Mouse (Mus musculus) E14TG2a.4 (cell line): ENCODE results near the gene Nr2c1.

ENCODE experiments used
- H3K27me3 ChIP-seq: 2 replicates; pipeline ENCODE4 v1.6.1; 2014; ENCODE audit warnings: low read length, control low read depth; ENCODE audit not compliant: insufficient read depth
- H3K36me3 ChIP-seq: 2 replicates; pipeline ENCODE4 v1.6.1; 2014; ENCODE audit warnings: low read length, control low read depth; ENCODE audit not compliant: insufficient read depth
- H3K4me1 ChIP-seq: replicated peaks from 2 replicates; pipeline ENCODE4 v1.6.1; 2014; ENCODE audit warnings: low read depth, low read length, control low read depth
- H3K4me3 ChIP-seq: replicated peaks from 2 replicates; pipeline ENCODE4 v1.5.1; 2014; ENCODE audit warnings: mild to moderate bottlenecking, low read length
- H3K9me3 ChIP-seq: 2 replicates; pipeline ENCODE4 v1.6.1; 2014; ENCODE audit warnings: low read length, control low read depth
- CTCF ChIP-seq: conservative IDR thresholded peaks from 2 replicates; pipeline ENCODE4 v1.5.1; 2014; ENCODE audit warnings: low read length
- NANOG ChIP-seq: IDR thresholded peaks from 2 replicates; pipeline ENCODE4 v1.6.1; 2014; ENCODE audit warnings: borderline replicate concordance, low read length, mixed read lengths
- POU5F1 ChIP-seq: IDR thresholded peaks from 2 replicates; pipeline ENCODE4 v1.6.1; 2014; ENCODE audit warnings: low read length, borderline replicate concordance

Nr2c1 gene

DNA sequence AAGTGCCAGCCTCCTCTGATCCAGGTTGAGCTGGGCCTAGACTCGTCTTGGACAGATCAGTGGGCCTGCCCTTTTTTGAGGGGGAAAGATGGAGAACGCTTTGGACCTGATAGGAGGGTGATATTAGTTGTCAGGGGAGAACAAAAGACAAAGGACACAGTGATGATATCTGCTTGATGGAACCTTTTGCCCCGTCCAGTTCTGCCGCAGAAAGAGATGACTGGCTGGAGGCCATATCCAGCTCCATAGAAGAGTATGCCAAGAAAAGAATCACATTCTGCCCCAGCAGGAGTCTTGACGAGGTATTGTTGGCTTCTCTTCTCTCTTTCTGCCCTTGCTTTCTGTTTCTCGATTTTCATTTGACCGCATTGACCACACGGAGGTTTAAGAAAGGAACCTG lies 14.7 kb upstream of the Nr2c1 start:
- no peak for TF ChIP-seq NANOG
- no peak for TF ChIP-seq CTCF
- no peak for TF ChIP-seq POU5F1
- no peaks in the 10 kb centered on the region for H3K36me3 ChIP-seq
- H3K4me1 ChIP-seq = peaks cover 7% of the 10 kb centered on the region
- H3K4me3 ChIP-seq = no peak overlapping the region
- no peaks in the 10 kb centered on the region for H3K9me3 ChIP-seq
- no peaks in the 10 kb centered on the region for H3K27me3 ChIP-seq

DNA sequence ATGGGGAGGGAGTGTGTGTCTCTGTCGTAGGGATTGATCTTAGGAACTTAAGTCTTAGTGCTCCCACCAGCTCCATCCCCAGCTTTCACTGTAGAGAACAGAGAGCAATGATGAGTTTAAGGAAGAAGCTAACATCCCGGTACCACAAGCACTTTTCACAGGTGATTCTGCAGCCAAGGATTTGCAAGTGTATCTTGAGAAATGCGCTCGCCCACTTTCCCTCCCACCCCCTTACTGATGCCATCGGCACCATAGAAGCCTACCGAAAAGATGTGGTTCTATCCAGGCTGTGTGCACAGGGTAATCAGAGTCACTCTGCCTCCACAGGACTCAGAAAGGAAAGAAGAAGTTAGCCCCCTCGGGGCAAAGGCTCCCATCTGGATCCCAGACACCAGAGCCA lies 14.1 kb upstream of the Nr2c1 start:
- peaks cover 7% of the 10 kb centered on the region for H3K4me1 ChIP-seq
- no peak overlapping the region for H3K4me3 ChIP-seq
- no peak for TF ChIP-seq CTCF
- no peak for TF ChIP-seq POU5F1
- no peak for TF ChIP-seq NANOG
- no peaks in the 10 kb centered on the region for H3K9me3 ChIP-seq
- H3K27me3 ChIP-seq = no peaks in the 10 kb centered on the region
- H3K36me3 ChIP-seq = no peaks in the 10 kb centered on the region

DNA sequence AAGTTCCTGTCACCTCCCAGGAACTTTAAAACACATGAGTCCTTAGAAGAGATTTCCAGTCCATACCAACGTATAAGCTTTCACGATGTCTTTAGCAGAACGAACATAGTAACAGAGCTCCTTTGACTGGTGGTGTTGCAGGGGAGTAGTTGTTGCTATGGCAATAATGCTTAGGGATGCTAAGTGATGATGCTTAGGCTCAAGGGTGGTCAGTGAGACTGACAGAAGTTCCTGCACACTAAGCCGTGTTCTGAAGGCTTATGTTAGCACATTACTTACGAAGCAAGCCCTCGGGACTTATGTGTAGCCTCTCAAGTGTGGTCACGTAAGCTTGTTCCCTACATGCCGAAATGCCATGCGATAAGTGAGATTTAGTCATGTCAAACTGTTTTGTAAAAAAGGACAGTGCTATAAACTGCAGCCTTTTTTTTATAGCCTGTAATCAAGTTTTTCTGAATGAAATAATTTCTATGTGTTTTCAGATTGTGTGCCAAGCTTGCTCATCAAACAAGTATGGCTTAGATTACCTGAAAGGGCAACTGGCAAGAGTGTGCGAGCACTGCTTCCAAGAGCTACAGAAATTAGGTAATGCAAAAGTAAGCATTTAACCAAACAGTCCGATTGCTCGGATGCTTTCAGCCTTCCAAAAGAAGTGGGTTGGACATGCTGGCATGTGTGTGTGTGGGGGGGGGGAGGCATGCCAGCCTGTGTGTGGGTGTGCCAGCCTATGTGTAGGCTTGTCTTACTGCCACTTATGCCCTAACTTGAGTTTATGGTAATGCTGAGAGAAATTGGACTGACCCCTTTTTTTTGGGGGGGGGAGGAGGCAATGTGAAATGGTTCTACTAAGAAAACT lies 13.1 kb upstream of the Nr2c1 start:
- no peaks in the 10 kb centered on the region for H3K9me3 ChIP-seq
- H3K4me1 ChIP-seq = peaks cover 7% of the 10 kb centered on the region
- no peaks in the 10 kb centered on the region for H3K27me3 ChIP-seq
- no peak overlapping the region for H3K4me3 ChIP-seq
- TF ChIP-seq CTCF = no peak
- no peak for TF ChIP-seq POU5F1
- TF ChIP-seq NANOG = no peak
- no peaks in the 10 kb centered on the region for H3K36me3 ChIP-seq

DNA sequence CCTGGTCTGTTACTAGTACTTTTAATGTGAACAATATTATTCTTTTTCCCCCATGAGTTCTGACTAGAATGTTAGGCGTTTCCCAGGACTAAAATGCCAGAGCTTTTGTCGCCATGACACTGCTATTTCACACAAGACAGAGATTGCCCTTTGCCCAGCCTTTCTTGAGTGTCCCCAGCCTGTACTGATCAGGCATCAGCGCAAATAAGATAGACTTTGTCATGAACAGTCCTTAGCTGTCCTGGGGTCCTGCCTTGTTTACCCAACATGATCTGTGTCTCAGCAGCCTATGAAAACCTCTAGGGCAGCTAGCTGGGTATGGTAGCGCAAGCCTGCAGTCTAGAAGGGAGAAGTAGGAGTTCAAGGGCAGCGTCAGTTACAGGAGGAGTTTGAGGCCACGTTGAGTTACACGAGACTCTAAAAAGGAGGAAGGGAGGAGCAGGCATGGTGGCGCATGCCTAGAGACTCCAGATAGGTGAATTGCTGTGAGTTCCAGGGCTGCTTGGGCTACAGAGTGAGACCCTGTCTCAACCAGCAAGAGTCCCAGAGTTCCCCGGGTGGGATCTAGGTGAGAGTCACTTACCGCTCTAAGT lies 8.8 kb upstream of the Nr2c1 start:
- H3K9me3 ChIP-seq = no peaks in the 10 kb centered on the region
- H3K27me3 ChIP-seq = no peaks in the 10 kb centered on the region
- peaks cover 7% of the 10 kb centered on the region for H3K4me1 ChIP-seq
- no peak for TF ChIP-seq POU5F1
- no peak for TF ChIP-seq CTCF
- no peak for TF ChIP-seq NANOG
- H3K36me3 ChIP-seq = no peaks in the 10 kb centered on the region
- H3K4me3 ChIP-seq = no peak overlapping the region

DNA sequence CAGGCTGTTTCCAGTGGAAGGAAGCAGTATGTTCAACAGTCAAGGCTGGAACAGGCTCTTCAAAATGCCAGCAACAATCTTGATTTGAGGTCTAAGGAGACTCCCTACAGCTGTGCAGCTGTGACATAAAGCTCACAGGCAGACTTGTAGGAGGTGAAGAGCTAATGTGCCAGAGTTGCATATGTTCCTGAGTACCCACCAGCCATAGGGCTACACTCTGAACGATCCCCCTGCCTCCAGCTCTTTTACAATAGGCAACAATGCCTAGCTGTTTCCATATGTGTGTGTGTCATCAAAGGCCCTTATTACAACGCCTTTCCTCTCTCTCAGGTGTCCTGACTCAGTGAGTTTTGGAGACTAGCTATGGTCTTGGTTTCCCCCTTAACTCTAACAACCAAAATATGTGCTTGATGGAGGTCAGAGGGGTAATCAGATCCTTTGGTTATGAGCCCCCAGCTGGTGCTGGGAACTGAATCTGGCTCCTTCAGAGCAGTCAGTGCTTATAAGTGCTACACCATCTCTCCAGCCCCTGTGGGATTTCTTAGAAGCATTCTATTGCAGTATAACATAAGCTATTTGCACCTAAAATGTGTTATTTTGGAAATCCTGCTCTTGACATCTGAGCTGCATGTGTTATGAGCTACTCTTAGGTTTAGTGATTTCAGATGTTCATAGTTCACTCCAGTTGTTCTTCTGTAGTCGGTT lies 7.4 kb upstream of the Nr2c1 start:
- Histone ChIP-seq H3K4me1 (peaks cover 7% of the 10 kb centered on the region), H3K27me3 (no peaks in the 10 kb centered on the region), H3K36me3 (no peaks in the 10 kb centered on the region), H3K9me3 (no peaks in the 10 kb centered on the region), H3K4me3 (no peak overlapping the region)
- TF ChIP-seq CTCF (no peak), POU5F1 (no peak), NANOG (no peak)

DNA sequence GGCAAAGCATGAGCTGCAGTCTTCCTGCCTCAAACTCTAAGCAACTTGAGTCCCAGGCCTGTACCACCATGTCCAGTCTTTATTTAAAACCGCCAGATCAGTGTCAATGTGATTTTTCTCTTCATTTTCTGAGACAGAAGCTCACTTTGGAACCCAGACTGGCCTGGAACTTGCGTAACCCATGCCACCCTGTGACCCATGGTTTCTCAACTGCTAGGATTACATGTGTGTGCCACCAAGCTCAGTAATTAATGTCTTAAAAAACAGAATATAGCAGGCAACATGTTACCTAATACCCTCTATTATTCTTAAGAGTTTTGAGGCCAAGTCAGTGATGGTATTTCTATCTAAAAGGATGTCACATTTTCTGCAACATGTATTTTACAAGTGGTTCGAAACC lies 5.4 kb upstream of the Nr2c1 start:
- TF ChIP-seq NANOG = no peak
- TF ChIP-seq POU5F1 = no peak
- TF ChIP-seq CTCF = no peak
- Histone ChIP-seq H3K4me3 (no peak overlapping the region), H3K9me3 (no peaks in the 10 kb centered on the region), H3K27me3 (no peaks in the 10 kb centered on the region), H3K36me3 (no peaks in the 10 kb centered on the region), H3K4me1 (peaks cover 2% of the 10 kb centered on the region)

DNA sequence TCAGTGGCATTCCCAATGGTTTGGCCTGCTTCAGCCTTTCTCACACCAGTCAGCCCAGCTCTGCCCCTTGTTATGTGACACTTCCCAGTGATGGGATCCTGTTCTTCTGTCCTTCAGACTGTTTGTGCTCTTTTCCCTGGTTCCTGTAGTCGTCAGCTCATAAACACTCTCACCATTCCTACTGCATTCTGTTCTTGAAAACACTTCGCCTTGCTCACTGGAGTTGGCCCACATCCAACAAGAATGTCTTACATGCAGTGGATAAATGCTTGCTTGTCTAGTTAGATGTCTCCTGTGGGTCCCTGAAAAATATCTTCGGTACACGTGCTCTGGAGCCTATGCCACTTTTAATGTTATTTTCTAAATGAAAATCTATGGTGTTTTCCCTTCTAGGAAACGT lies 3.2 kb upstream of the Nr2c1 start:
- Histone ChIP-seq H3K9me3 (no peaks in the 10 kb centered on the region), H3K4me3 (no peak overlapping the region), H3K36me3 (no peaks in the 10 kb centered on the region), H3K27me3 (no peaks in the 10 kb centered on the region), H3K4me1 (peaks cover 16% of the 10 kb centered on the region)
- no peak for TF ChIP-seq NANOG
- TF ChIP-seq CTCF = no peak
- no peak for TF ChIP-seq POU5F1

DNA sequence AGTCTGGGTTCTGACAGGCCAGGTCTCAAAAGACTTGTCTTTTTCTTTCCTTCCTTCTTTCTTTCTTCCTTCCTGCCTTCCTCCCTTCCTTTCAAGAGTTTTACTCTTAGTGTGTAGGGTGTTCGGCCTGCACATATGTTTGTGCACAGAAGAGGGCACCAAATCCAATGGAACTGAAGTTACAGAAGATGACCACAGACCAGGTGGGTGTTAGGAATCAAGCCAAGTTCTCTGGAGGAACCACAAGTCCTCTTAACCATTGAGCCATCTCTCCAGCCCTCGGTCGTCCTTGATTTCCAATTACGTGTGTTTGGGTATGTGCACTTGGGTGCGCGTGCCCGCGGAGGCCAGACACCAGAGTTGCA lies 450 bp upstream of the Nr2c1 start:
- no peaks in the 10 kb centered on the region for H3K27me3 ChIP-seq
- peaks cover 42% of the 10 kb centered on the region for H3K4me1 ChIP-seq
- TF ChIP-seq NANOG = no peak
- TF ChIP-seq CTCF = peak; percentile 7; the same call in 1 of the 2 replicates
- no peaks in the 10 kb centered on the region for H3K36me3 ChIP-seq
- peak overlapping the region; percentile 91 for H3K4me3 ChIP-seq
- H3K9me3 ChIP-seq = no peaks in the 10 kb centered on the region
